Mouse (Mus musculus) liver, postnatal 0 days (tissue): ENCODE results near the gene Dhodh.

Source experiments
- CTCF ChIP-seq: sonication (generic); IDR thresholded peaks from 2 replicates; pipeline ENCODE4 v1.5.1; 2016; ENCODE audit warnings: antibody characterized with exemption, low read depth
- EP300 ChIP-seq: IDR thresholded peaks from 2 replicates; pipeline ENCODE4 v1.6.1; 2016; ENCODE audit warnings: antibody characterized with exemption, low read depth, mild to moderate bottlenecking

DNA sequence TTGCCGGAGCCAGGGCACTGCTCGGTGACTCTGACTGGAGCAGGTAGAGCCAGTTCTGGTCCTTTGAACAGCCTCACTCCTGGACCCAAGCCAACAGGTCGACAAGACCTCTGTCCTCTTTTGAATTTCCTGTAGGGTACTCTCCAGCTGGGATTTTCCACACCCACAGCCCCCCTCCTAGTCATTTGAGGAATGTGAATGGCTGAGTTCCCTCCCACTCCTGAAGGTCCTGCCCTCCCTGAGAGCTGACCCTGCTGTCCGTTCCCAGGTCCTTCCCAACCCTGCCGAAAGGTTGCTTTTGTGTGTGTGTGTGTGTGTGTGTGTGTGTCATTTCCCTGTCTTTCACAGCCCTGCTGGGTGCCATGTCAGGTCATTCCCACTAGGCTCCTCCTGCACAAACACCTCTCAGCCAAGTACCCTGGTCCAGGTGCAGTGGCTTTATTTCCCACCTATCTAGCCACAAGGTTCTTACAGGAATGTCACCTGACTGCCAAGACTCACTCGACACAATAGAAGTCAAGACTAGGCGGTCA is 21.4 kb downstream of the Dhodh start:
- TF ChIP-seq EP300 (peak; percentile 14; the same call in 1 of the 2 replicates), CTCF (no peak)
